Mouse (Mus musculus): ENCODE data around the gene Il18rap.
"Not testable (repeated sequence)": the region's sequence is repeated elsewhere in the genome, so short reads cannot be mapped to it uniquely, and the experiment has no call there.

- not testable (repeated sequence) for TF ChIP-seq CTCF (IDR thresholded peaks at IDR 0.05; ENCODE audit: low read depth, low read length); POLR2A (IDR thresholded peaks at IDR 0.05; ENCODE audit: borderline replicate concordance, low read depth, low read length)
Measured at GRCm38 (mm10) chr1:40599661-40600060, 84.5 kb downstream of the Il18rap start.

Measured in bone marrow macrophage, adult 2 months (primary cell).